Mouse (Mus musculus) retina, embryonic 14.5 days (tissue): ENCODE measurements around the gene Spib.

Experiments used
- DNase-seq: peaks from one replicate; pipeline ENCODE4 v3.0.0-alpha.2; 2015; ENCODE audit warnings: low spot score

Gene Spib

DNA sequence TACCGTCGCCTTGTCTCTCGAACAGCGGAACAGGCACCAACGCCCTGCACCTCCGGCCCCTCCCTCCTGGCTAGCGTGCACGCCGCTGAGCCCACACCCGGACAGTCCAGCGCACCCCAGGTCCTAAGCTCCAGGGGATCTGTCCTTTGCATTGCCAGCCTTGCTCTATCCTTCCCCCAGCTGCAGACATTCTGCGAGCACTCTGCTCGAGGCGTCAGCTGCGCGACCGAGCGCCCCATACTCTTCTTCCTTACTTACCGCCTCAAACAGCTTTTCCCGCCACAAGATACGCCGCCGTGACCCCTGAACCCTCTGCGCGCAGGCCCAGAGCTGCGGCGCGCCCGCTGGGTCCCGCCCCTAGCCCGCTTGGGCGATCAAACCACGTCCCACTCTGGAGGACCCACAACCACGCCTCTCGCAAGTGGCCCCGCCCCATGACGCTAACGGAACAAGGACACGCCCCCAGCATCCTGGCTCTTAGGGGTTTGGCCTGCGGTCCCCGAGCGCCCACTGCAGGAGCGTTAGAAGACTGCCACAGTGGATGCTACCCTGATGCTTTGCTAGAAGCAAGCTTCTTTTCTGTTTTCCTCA lies 16.7 kb upstream of the Spib start, which contains the start of gene Pold1:
Gene Pold1 (minus strand): TSS at position 353 of the 591 bp plus-strand sequence.
- peak; percentile 100 for DNase-seq

GRCm38 (mm10) chr7:44547725-44548124 lies 15.9 kb upstream of the Spib start:
- DNase-seq = no peak

DNA sequence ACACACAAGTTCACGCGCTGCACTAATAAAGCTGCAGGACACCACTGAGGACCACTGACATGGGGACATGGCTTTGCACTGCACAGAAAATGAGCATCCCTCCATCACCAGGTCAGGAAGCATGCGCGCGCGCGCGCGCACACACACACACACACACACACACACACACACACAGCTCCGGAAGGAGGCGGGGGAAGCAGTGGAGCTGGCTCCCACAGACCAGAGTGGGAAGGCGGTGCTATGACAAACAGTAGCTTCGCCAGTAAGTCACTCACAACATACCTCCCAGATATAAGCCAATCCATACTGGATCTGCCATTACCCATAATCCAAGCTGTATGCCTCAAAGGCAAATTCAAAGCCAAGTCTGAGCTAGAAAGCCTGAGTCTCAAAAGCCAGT lies 15.2 kb upstream of the Spib start:
- no peak for DNase-seq

- DNase-seq = no peak
Measured at GRCm38 (mm10) chr7:44546274-44546673, 14.4 kb upstream of the Spib start.

DNA sequence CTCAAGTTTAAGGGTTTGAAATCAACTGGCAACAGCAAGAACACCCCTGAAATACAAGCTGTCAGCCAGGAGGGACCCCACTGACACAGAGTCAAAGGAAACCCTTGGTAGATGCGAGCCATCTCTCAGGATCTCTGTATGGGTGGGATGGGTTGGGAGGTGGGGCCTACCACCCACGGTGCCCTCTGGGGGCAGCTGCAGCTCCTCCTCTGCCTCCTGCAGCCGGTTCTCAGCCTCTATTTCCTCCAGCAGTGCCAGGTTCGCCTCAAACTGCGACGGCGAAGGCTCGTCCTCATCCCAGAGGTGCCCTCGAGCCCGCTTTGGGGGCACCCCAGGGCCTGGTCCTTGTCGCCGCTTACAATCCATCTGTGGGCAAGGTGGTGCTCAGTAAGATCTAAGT lies 11.2 kb upstream of the Spib start:
- no peak for DNase-seq

GRCm38 (mm10) chr7:44542555-44542954 lies 10.7 kb upstream of the Spib start:
- DNase-seq = no peak

DNA sequence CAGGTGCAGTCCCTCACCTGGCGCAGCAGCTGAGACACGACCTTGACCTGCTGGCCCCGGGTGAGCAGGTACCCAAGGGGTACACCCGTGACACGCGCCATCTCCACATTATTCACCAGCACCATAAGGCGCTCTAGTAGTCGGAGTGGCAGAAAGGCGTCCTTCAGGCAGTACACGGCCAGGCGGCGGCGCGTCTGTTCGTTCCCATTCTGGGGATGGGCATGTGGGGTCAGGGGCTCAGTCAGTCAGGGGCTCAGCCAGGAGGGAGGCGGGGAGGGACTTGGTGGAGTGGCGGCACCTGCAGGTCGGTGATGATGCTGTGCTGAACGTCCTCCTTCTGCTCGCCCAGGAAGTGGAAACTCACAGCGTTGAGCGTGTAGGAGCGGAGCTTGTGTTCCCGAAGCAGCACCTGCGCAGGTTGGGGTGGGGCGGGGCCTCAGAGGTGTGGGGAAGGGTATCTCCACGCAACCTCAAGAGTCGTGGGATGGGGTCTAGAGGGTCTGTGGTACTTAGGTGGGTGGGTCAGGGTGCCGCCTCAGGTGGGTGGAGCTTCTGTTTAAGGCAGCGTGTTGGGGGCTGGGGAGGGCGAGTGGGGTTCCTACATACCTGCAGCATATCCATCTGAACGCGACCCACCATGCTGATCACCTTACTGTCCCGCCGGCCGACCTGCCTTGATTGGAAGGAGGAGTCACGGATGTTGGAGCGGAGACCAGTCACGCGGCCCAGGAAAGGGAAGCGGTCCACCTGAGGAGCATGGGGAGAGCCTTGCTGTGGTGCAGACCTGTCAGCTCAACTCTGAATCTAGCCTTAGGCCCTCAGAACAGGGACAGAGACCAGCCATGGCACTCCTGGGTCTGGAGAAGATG lies 7.1 kb upstream of the Spib start:
- no peak for DNase-seq

GRCm38 (mm10) chr7:44537496-44537895 lies 5.6 kb upstream of the Spib start:
- DNase-seq = no peak

GRCm38 (mm10) chr7:44537009-44537408 lies 5.1 kb upstream of the Spib start:
- no peak for DNase-seq

DNA sequence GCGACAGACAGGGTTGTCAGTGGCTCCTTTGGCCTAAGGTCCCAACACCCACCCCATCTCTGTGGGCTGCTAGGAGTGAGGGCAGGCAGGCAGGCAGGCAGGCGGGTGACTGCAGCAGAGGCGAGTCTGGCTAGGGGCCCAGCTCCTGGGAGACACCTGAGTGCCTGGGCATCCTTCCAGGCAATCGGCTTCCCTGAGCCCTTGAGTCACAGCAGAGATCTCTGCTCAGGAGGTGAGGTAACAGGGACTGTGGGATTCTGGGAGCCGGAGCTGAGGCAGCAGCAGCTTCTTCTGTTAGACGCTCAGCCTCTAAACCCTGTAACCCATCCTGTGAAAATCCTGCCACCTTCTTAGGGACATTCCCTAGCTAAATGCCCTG lies 4.7 kb upstream of the Spib start:
- no peak for DNase-seq

- DNase-seq = no peak
Measured at GRCm38 (mm10) chr7:44535657-44536589, 4.1 kb upstream of the Spib start.

GRCm38 (mm10) chr7:44534656-44535441 lies 3.0 kb upstream of the Spib start:
- no peak for DNase-seq

GRCm38 (mm10) chr7:44534242-44534641 lies 2.4 kb upstream of the Spib start:
- DNase-seq = no peak

DNA sequence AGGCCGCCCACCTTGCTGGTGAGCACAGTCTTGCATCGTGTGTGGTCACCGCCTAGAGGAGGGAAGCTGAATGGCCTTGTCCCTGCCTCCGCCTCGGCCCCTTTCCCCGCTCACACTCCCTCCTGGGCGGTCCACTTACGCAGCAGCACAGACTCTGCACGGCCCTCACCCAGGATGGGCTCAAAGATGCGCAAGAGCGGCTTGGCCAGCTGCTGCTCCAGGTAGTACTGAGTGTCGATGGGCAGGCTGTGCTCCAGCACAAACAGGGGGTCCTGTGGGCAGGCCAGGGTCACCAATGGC lies 1.8 kb upstream of the Spib start:
- DNase-seq = no peak

DNA sequence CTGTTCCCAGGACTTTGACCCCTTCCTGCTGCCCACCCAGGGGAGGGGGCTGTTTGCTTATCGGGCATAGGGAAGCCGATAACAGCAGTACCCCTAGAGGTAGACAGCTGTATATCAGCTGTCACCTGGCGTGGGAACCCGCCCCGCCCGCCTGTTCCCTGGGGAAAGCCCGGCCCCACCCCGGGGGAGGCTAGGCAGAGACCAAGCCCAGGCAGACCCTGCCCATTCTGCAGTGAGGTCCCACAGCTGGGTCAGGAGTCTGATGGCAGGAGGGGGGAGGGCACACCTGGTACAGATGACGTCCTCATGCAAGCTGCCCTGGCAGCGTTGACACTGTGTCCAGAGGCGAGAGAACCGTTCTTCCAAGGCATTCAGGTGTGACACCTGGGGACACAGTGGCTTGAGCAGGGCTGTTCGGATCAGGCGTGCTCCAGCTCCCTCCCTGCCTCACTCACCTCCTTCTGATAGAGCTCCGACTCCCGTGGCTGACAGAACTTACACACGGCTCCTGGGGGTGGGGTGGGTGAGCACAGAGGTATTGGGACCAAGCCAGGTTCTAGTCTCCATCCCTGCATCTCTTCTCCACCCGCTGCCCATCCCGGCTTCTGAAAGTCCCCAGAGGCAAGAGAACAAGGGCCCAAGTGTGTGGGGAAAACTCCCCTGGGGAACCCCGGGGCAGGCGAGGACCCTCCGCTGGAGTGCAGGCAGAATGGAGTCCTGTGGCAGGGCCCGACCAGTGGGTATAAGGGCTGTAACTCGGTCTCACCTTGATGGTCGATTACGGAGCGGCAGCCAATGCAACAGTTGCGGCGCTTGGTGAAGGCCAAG lies 1.3 kb upstream of the Spib start:
- no peak for DNase-seq

DNA sequence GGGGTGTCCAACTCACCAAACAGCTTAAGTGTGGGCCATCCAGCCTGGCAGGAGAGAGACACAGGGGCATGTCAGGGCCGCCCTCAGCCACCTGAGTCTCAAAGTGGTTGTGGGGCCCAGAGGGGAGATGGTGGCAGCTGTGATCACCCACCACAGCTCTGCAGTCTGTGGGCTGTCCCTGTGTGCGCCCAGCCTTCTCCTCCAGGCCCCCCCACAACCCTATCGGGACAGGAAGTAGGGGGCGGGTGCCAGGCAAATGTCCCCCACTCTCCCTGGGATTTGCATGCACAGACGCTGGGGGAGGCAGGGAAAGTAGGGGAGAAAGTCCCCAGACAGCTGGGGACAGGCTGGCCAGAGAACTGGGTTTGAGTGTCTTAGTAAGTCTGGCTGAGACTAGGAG lies 664 bp downstream of the Spib start:
- DNase-seq = no peak

DNA sequence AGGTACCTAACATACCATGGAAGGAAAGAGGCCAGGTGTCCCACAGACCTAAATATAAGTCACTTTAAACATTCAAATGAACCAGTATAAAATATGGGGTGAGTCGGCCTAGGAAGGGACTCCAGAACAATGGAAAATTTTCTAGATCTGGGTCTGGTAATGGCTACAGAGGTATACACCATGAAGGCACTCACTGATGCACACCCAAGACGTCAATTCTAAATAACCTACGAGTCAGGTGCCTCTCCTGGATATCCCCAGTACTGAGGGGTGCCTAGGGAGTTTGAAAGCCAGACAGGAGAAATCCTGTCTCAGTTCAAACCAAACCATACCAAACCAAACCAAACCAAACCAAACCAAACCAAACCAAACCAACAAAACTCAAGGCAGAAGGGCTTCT lies 1.4 kb downstream of the Spib start:
- DNase-seq = no peak

DNA sequence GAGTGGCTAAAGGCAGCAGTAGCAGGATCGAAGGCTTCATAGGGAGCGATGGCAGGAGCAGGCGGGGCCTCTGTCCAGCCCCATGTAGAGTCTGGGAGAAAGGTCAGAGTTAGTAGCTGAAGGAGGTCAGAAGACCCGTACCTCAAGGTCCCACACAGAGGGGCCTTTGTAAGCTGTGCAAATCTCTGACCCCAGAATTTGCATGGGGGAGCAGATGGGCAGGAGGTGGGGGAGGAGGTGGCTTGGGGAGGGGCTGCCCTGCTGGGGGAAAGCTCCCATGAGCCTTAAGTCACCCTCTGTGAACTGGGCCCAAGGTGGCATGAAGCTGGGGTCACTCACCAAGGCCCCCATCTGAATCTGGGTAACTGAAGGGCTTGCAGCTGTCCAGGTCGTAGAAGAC lies 2.4 kb downstream of the Spib start:
- DNase-seq = no peak

DNA sequence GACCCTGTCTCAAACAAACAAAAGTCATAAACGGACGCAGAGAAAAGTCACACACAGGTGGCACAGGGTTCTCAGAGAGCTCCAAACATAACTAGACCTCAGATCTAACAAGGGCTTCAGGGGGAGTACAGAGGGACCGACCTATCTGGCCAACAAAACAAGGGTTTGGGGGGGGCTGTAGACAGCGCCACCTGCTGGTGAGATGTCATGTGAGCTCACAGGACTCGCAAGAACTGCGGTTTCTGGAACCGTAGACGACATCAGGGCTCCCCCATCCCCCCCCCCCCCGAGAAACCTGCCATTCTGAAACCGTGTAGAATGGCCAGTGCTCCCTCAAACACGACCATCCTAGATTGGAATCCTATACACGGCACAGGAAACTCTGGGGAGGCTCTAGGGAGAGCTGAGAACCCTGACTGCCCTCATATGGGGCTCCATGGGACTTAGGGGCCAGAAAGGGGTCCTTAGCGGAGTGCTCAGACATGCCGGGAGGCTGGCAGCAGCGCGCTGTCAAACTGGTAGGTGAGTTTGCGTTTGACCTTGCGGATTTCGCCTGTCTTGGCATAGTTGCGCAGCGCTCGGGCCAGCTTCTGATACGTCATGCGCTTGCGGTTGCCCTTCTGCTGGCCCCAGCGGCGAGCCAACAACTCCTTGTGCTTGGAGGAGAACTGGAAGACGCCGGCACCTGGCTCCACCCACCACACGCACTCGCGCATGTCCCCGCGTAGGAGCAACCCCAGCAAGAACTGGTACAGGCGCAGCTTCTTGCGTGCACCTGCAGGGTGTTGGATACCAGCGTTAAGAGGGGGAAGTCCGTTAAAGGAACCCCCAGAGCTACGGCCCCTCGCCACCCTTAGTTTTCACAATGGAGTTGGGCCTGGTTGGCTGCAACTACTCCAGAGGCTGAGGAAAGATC lies 4.1 kb downstream of the Spib start:
- peak; percentile 84 for DNase-seq
